Mouse (Mus musculus): ENCODE results near the gene Plscr2.

DNA sequence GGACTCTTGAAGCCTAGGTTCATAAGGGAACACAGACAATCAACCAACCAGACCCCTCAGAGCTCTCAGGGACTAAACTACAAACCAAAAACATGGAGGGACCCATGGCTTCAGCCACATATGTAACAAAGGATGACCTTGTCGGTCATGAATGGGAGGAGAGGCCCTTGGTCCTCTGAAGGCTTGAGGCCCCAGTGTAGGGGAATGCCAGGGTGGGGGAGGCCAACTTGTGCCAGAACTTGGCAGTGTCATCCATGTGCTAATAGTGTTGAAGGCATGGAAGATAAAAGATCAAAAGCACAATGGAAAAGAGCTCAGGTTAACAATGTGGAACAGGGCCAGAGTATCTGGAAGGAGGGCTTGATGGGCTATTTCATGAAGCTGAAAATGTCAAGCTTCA lies 22.9 kb downstream of the Plscr2 start:
- TF ChIP-seq POLR2A (IDR thresholded peaks at IDR 0.05; ENCODE audit: borderline replicate concordance, low read depth, low read length) (no peak), CTCF (IDR thresholded peaks at IDR 0.05; ENCODE audit: low read depth, low read length) (no peak)
